Mouse (Mus musculus) kidney, adult 2 months (tissue): ENCODE results near the gene Cenpp.
"Not testable (repeated sequence)": the region's sequence is repeated elsewhere in the genome, so short reads cannot be mapped to it uniquely, and the experiment has no call there.

Experiments used
- CTCF ChIP-seq: fragments of 200-500 bp; conservative IDR thresholded peaks from 2 replicates; pipeline ENCODE4 v1.5.1; 2011; ENCODE audit warnings: low read depth, mild to moderate bottlenecking, control low read depth, low read length, moderate library complexity, mixed read lengths; ENCODE audit not compliant: insufficient read depth, insufficient read length
- POLR2A ChIP-seq: fragments of 200-500 bp; IDR thresholded peaks from one replicate; pipeline ENCODE4 v1.6.1; 2011; ENCODE audit warnings: low read depth, low read length, control low read depth

- not testable (repeated sequence) for TF ChIP-seq CTCF, POLR2A
Observed at GRCm38 (mm10) chr13:49602541-49602940, 50.0 kb downstream of the Cenpp start.
